Mouse (Mus musculus): ENCODE data around the gene Sdc4. TPM values are rescaled to one million over a fixed set of nuclear protein-coding genes. Genes with fewer than 3 reads are reported as not detected.

Sdc4 gene
- polyA plus RNA-seq, 1 experiment from 2014 or later = 101 TPM

- WGBS = 12% methylated on average over 14 of the region's 14 CpGs
- DNase-seq = peak; percentile 49
These were observed 40.1 kb downstream of the Sdc4 start for GRCm38 (mm10) chr2:164403396-164404081.

GRCm38 (mm10) chr2:164402906-164403305, 40.8 kb downstream of the Sdc4 start, which contains the start of gene Rbpjl:
Gene Rbpjl, plus strand, starts transcription at chr2:164403141.
- 0 out of 2 replicates have a peak, but pooled peaks cover 3% of the 10 kb centered on the region for H3K36me3 ChIP-seq (ENCODE audit: insufficient read depth)
- H3K4me3 ChIP-seq (ENCODE audit: low read depth, low read length) = peak within 1 kb of the TSS; percentile 44
- peak; percentile 95 for TF ChIP-seq CTCF (IDR thresholded peaks at IDR 0.05; ENCODE audit: low read depth)
- peak; percentile 87 for DNase-seq
- 2% methylated on average over 17 of the region's 17 CpGs for WGBS
- H3K27me3 ChIP-seq (ENCODE audit: insufficient read depth, low read length) = peaks cover 82% of the 10 kb centered on the region
- peak within 1 kb of the TSS; percentile 78 for H3K4me2 ChIP-seq
- 0 out of 2 replicates have a peak, but pooled peaks cover 12% of the 10 kb centered on the region for H3K4me1 ChIP-seq (ENCODE audit: insufficient read depth)
- H3K27ac ChIP-seq (ENCODE audit: low read depth) = peak within 1 kb of the TSS; percentile 82
- H3K9ac ChIP-seq = no peak within 1 kb of the TSS
- no peaks in the 10 kb centered on the region for H3K9me3 ChIP-seq (ENCODE audit: low read depth, low read length)
- peak; percentile 39 for ATAC-seq (ENCODE audit: insufficient read depth)

More at GRCm38 (mm10) chr2:164403396-164404081, 40.1 kb downstream of the Sdc4 start:
- Histone ChIP-seq H3K9ac (no peak overlapping the region), H3K4me1 (ENCODE audit: insufficient read depth) (0 out of 2 replicates have a peak, but pooled peaks cover 12% of the 10 kb centered on the region), H3K36me3 (ENCODE audit: insufficient read depth) (0 out of 2 replicates have a peak, but pooled peaks cover 3% of the 10 kb centered on the region), H3K4me3 (ENCODE audit: low read depth, low read length) (peak overlapping the region; percentile 44), H3K4me2 (peak overlapping the region; percentile 78), H3K27ac (ENCODE audit: low read depth) (peak overlapping the region; percentile 82), H3K9me3 (ENCODE audit: low read depth, low read length) (no peaks in the 10 kb centered on the region), H3K27me3 (ENCODE audit: insufficient read depth, low read length) (peaks cover 82% of the 10 kb centered on the region)
- peak; percentile 29; the same call in 1 of the 2 replicates for ATAC-seq (ENCODE audit: insufficient read depth)
- no peak for TF ChIP-seq CTCF (IDR thresholded peaks at IDR 0.05; ENCODE audit: low read depth)

- no peak for TF ChIP-seq CTCF (IDR thresholded peaks at IDR 0.05; ENCODE audit: low read depth)
- Histone ChIP-seq H3K9ac (no peak overlapping the region), H3K4me3 (ENCODE audit: low read depth, low read length) (no peak overlapping the region), H3K27ac (ENCODE audit: low read depth) (no peak overlapping the region), H3K4me2 (no peak overlapping the region), H3K9me3 (ENCODE audit: low read depth, low read length) (no peaks in the 10 kb centered on the region), H3K4me1 (ENCODE audit: insufficient read depth) (0 out of 2 replicates have a peak, but pooled peaks cover 5% of the 10 kb centered on the region), H3K36me3 (ENCODE audit: insufficient read depth) (0 out of 2 replicates have a peak, but pooled peaks cover 3% of the 10 kb centered on the region), H3K27me3 (ENCODE audit: insufficient read depth, low read length) (peaks cover 30% of the 10 kb centered on the region)
- DNase-seq (no peak), ATAC-seq (ENCODE audit: insufficient read depth) (no peak)
- WGBS = 71% methylated on average over 12 of the region's 12 CpGs
These were observed 46.8 kb downstream of the Sdc4 start for GRCm38 (mm10) chr2:164396911-164397310.

- H3K9me3 ChIP-seq (ENCODE audit: low read depth, low read length) = no peaks in the 10 kb centered on the region
- H3K4me1 ChIP-seq (ENCODE audit: insufficient read depth) = 0 out of 2 replicates have a peak, but pooled peaks cover 5% of the 10 kb centered on the region
- DNase-seq (no peak), ATAC-seq (ENCODE audit: insufficient read depth) (no peak)
- WGBS = 88% methylated on average over 7 of the region's 7 CpGs
- H3K27ac ChIP-seq (ENCODE audit: low read depth) = no peak overlapping the region
- H3K27me3 ChIP-seq (ENCODE audit: insufficient read depth, low read length) = peaks cover 22% of the 10 kb centered on the region
- no peak overlapping the region for H3K4me2 ChIP-seq
- H3K36me3 ChIP-seq (ENCODE audit: insufficient read depth) = 0 out of 2 replicates have a peak, but pooled peaks cover 3% of the 10 kb centered on the region
- no peak overlapping the region for H3K9ac ChIP-seq
- no peak overlapping the region for H3K4me3 ChIP-seq (ENCODE audit: low read depth, low read length)
- no peak for TF ChIP-seq CTCF (IDR thresholded peaks at IDR 0.05; ENCODE audit: low read depth)
These were observed 47.6 kb downstream of the Sdc4 start for GRCm38 (mm10) chr2:164396076-164396475.

GRCm38 (mm10) chr2:164393126-164393525, 50.6 kb downstream of the Sdc4 start:
- no peaks in the 10 kb centered on the region for H3K9me3 ChIP-seq (ENCODE audit: low read depth, low read length)
- H3K4me2 ChIP-seq = no peak overlapping the region
- ATAC-seq (ENCODE audit: insufficient read depth) (no peak), DNase-seq (no peak)
- WGBS = 73% methylated on average over 29 of the region's 29 CpGs
- no peaks in the 10 kb centered on the region for H3K27me3 ChIP-seq (ENCODE audit: insufficient read depth, low read length)
- no peak overlapping the region for H3K4me3 ChIP-seq (ENCODE audit: low read depth, low read length)
- no peak for TF ChIP-seq CTCF (IDR thresholded peaks at IDR 0.05; ENCODE audit: low read depth)
- H3K27ac ChIP-seq (ENCODE audit: low read depth) = no peak overlapping the region
- H3K4me1 ChIP-seq (ENCODE audit: insufficient read depth) = 0 out of 2 replicates have a peak, but pooled peaks cover 3% of the 10 kb centered on the region
- no peak overlapping the region for H3K9ac ChIP-seq
- H3K36me3 ChIP-seq (ENCODE audit: insufficient read depth) = no peaks in the 10 kb centered on the region

GRCm38 (mm10) chr2:164389499-164389898, 54.2 kb downstream of the Sdc4 start:
- DNase-seq (peak; percentile 95), ATAC-seq (ENCODE audit: insufficient read depth) (peak; percentile 58)
- Histone ChIP-seq H3K9ac (peak overlapping the region; percentile 52), H3K4me3 (ENCODE audit: low read depth, low read length) (peak overlapping the region; percentile 43), H3K9me3 (ENCODE audit: low read depth, low read length) (no peaks in the 10 kb centered on the region), H3K4me1 (ENCODE audit: insufficient read depth) (peaks cover 11% of the 10 kb centered on the region), H3K36me3 (ENCODE audit: insufficient read depth) (no peaks in the 10 kb centered on the region), H3K27ac (ENCODE audit: low read depth) (peak overlapping the region; percentile 74; the same call in 1 of the 2 replicates), H3K27me3 (ENCODE audit: insufficient read depth, low read length) (no peaks in the 10 kb centered on the region), H3K4me2 (peak overlapping the region; percentile 86)
- WGBS = 1% methylated on average over 30 of the region's 30 CpGs
- TF ChIP-seq CTCF (IDR thresholded peaks at IDR 0.05; ENCODE audit: low read depth) = peak; percentile 88

- Histone ChIP-seq H3K27me3 (ENCODE audit: insufficient read depth, low read length) (no peaks in the 10 kb centered on the region), H3K36me3 (ENCODE audit: insufficient read depth) (no peaks in the 10 kb centered on the region), H3K4me1 (ENCODE audit: insufficient read depth) (peaks cover 13% of the 10 kb centered on the region), H3K27ac (ENCODE audit: low read depth) (peak within 1 kb of the TSS; percentile 74; the same call in 1 of the 2 replicates), H3K9ac (peak within 1 kb of the TSS; percentile 52), H3K4me3 (ENCODE audit: low read depth, low read length) (peak within 1 kb of the TSS; percentile 43), H3K9me3 (ENCODE audit: low read depth, low read length) (no peaks in the 10 kb centered on the region), H3K4me2 (peak within 1 kb of the TSS; percentile 86)
- 0% methylated on average over 17 of the region's 17 CpGs for WGBS
- TF ChIP-seq CTCF (IDR thresholded peaks at IDR 0.05; ENCODE audit: low read depth) = no peak
- DNase-seq = peak; percentile 77
- ATAC-seq (ENCODE audit: insufficient read depth) = peak; percentile 77
These were observed 54.7 kb downstream of the Sdc4 start, which contains the start of gene Slpi for GRCm38 (mm10) chr2:164389020-164389419. Gene Slpi, minus strand, starts transcription at chr2:164389095.

Data from lung, embryonic 14.5 days (tissue).